Mouse (Mus musculus): ENCODE measurements around the gene Snapc4. TPM values are rescaled to one million over a fixed set of nuclear protein-coding genes. Genes with fewer than 3 reads are reported as not detected.

Snapc4 gene
- total RNA-seq (2014; fragmentation: Nextera tagmentation) (64.6 and 87.4 TPM in 2 replicates), total RNA-seq (2017) (33.6 and 52.3 TPM in 2 replicates)

DNA sequence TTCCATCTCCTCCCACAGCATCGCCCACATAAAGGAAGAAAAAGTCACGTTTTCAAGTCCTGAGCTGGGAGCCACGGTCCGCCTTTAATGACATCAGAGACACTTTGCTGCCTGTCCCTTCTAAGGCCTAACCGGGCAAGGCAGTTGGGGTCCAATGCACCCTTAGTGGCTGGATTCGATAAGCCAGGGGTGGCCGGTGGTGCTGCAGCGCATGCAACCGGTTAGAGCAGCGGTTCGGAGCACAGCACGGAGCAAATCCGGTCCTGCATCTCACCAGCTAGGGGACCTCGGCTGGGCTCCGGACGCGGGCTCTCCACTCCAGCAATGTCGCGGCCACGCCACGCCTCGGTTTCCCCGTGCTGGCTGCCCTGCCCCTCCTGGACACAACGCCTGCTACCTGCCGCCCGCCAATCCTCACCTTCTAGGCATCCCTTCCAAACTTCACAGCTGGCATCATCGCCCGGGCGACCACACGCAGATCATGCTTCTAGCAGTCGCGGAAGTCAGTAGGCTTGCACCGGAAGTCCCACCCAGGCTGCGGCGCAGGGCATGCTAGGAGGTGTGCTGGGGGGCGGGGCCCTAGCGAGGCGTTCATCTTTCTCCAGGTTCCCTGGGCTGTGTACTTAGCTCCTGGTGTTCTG, at the start of gene Snapc4:
Gene Snapc4 (minus strand): TSS at position 523 of the 641 bp plus-strand sequence.
- peak; percentile 95 for ATAC-seq (replicated peaks; ENCODE audit: low FRiP score, low TSS enrichment, poor library complexity, severe bottlenecking)

- no peak for ATAC-seq (replicated peaks; ENCODE audit: low FRiP score, low TSS enrichment, poor library complexity, severe bottlenecking)
These were observed 49.4 kb upstream of the Snapc4 start for GRCm38 (mm10) chr2:26429851-26430250.

- ATAC-seq (replicated peaks; ENCODE audit: low FRiP score, low TSS enrichment, poor library complexity, severe bottlenecking): no peak
These were observed 44.1 kb upstream of the Snapc4 start for GRCm38 (mm10) chr2:26424541-26424940.

DNA sequence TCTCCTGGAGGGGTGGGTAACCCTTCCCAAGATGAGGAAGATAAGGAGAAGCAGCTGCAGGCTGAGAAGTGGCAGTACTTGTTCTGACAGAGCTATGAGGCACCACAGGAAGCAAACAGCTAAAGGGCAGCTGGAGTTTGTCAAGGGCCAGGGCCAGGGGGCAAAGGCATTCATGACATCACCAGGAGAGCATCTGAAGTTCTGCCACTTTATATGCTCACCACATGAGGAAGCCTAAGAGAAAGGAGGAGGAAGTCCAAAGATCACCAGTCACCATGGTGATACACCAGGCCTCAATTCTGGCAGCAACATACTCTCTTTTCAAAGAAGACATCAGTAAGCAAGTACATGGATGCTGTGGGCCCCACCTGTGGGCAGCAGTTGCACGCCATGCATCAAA, 42.6 kb upstream of the Snapc4 start:
- ATAC-seq (replicated peaks; ENCODE audit: low FRiP score, low TSS enrichment, poor library complexity, severe bottlenecking): no peak

DNA sequence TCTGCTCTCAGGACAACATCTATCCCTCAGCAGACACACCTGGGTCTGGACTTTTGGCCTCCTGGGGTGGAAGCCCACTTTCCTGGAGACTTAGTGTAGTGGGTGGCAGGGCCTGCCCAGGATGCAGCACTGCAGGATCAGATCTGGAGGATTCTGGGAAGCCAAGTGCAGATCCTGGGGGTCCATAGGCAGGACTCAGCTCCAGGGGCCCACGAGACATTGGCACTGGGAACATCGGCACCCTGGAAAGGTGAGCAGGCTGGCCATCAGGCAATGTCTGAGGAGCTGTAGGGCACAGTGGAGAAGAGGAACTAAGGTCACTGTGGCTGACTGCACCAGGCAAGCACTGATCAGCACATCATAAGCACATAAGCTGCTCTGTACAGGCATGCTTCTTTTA, 41.5 kb upstream of the Snapc4 start:
- no peak for ATAC-seq (replicated peaks; ENCODE audit: low FRiP score, low TSS enrichment, poor library complexity, severe bottlenecking)

- no peak for ATAC-seq (replicated peaks; ENCODE audit: low FRiP score, low TSS enrichment, poor library complexity, severe bottlenecking)
These were observed 37.7 kb upstream of the Snapc4 start for GRCm38 (mm10) chr2:26418120-26418519.

- no peak for ATAC-seq (replicated peaks; ENCODE audit: low FRiP score, low TSS enrichment, poor library complexity, severe bottlenecking)
These were observed 36.6 kb upstream of the Snapc4 start for GRCm38 (mm10) chr2:26417066-26417465.

DNA sequence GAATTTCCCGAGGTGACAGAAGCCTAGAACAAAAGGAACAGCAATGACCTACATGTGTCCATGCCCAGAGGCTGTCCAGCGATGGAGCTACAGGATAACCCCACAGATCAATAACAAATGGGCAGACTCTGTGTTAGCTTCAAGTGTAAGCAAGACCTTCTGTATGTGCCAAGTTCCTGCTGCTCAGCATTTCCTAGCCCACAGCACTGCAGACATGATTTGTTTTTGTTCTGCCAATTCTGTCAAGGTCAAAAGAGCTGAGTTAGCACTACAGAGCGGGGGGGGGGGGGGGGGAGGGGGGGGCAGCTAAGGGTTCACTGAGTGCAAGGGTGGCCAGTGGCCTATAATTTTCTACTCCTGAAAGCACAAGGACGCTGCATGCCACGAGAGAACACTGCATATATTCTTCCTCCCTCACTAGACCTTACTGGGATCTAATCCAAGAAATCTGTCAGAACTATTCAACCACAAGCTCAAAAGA, 30.5 kb upstream of the Snapc4 start:
- no peak for ATAC-seq (replicated peaks; ENCODE audit: low FRiP score, low TSS enrichment, poor library complexity, severe bottlenecking)

- no peak for ATAC-seq (replicated peaks; ENCODE audit: low FRiP score, low TSS enrichment, poor library complexity, severe bottlenecking)
These were observed 29.6 kb upstream of the Snapc4 start for GRCm38 (mm10) chr2:26410091-26410490.

DNA sequence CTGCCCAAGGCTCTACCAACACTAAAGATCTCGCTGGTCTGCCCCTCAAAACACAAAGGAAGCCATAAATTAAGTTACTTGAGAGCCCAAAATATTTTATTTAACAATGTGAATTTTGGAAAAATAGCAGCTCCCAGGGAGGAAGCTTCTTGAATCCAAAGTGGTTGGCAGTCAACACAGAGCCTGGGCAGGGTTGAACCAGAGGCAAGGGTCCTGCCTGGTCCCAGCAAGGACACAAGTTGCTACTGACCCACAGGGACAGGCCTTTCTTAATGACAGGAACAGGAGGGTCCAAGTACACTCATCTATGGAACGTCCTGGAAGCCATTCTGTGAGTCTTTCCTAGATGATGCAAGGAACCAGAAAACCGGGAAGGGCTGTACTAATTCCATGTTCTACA, 28.9 kb upstream of the Snapc4 start:
- no peak for ATAC-seq (replicated peaks; ENCODE audit: low FRiP score, low TSS enrichment, poor library complexity, severe bottlenecking)

GRCm38 (mm10) chr2:26408515-26409356, 28.3 kb upstream of the Snapc4 start, which contains the start of gene Inpp5e:
TSS of gene Inpp5e (minus strand) at chr2:26409203.
- ATAC-seq (replicated peaks; ENCODE audit: low FRiP score, low TSS enrichment, poor library complexity, severe bottlenecking): peak; percentile 90

- ATAC-seq (replicated peaks; ENCODE audit: low FRiP score, low TSS enrichment, poor library complexity, severe bottlenecking): no peak
These were observed 22.9 kb upstream of the Snapc4 start for GRCm38 (mm10) chr2:26403306-26403705.

DNA sequence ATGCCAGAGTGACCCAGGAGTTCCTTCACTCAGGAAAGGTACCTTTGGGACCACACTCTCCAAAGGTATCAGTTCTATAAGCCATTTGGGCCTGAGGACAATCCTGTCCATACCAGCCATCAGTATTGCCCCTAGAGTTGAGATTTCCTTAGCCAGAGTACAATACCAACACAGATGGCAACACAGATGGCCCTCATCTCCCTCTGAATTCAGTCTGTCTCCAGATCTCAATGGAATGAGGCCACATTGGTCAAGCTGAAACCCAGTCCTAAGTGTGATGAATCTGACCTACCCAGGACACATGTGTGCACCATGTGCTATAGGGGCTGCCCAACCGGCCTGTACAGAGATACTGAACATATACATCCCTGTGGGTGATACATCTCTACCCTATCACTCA, 21.8 kb upstream of the Snapc4 start:
- no peak for ATAC-seq (replicated peaks; ENCODE audit: low FRiP score, low TSS enrichment, poor library complexity, severe bottlenecking)

DNA sequence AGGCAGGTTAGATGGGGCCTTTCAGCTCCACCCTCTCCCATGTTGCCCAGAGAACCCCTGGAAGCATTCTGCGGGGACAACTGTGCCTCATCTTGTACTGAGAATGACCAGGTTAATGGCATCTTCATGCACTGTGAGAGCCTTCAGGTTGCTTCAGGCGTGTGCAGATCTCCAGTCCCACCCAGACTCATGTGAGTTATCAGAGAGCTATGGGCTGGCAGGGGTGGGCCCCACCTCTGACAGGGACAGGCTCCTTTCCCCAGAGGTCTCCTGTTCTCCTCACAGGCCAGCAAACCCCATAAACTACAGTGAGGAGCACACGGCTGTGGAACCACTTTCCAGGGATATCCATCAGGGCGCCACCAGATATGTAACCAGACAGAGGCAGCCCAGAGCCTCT, 20.6 kb upstream of the Snapc4 start:
- ATAC-seq (replicated peaks; ENCODE audit: low FRiP score, low TSS enrichment, poor library complexity, severe bottlenecking): no peak

DNA sequence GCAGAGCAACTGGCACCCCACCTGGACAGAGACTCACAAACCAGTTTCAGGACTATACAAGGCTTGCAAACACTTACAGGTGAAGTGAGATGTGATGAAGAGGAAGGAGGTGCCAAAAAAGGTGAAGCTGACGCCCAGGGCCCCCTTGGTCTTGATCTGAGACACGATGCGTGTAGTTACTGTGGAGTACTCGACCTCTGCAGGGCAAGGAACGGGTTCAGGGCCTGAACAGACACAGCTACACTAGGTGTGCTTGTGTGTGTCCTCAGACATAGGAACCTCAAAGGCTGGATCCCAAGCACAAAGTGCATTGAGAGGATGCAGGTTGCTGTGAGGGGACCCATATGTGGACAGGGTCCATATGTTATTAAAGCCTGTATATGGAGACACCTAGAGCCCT, 19.8 kb upstream of the Snapc4 start:
- no peak for ATAC-seq (replicated peaks; ENCODE audit: low FRiP score, low TSS enrichment, poor library complexity, severe bottlenecking)

- no peak for ATAC-seq (replicated peaks; ENCODE audit: low FRiP score, low TSS enrichment, poor library complexity, severe bottlenecking)
These were observed 19.2 kb upstream of the Snapc4 start for GRCm38 (mm10) chr2:26399647-26400046.

DNA sequence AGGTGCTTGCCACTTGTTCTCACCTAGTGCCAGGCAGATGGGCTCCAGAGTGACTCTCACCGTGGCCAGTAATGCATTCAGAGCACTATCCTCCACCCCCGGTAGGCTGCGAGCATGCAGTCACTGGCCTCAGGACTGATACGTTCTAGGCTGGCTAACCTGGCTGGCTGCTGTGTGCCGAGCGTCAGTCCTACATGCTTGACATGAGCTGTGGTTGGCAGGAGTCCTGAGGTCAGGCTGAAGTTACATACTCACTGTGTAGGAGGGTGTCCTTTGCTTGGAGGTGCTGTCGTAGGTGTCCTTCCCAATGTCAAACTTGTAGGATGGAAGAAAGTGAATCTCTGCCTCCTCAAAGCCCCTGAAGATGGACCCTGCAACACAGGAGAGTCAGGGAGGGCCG, 18.5 kb upstream of the Snapc4 start:
- no peak for ATAC-seq (replicated peaks; ENCODE audit: low FRiP score, low TSS enrichment, poor library complexity, severe bottlenecking)

DNA sequence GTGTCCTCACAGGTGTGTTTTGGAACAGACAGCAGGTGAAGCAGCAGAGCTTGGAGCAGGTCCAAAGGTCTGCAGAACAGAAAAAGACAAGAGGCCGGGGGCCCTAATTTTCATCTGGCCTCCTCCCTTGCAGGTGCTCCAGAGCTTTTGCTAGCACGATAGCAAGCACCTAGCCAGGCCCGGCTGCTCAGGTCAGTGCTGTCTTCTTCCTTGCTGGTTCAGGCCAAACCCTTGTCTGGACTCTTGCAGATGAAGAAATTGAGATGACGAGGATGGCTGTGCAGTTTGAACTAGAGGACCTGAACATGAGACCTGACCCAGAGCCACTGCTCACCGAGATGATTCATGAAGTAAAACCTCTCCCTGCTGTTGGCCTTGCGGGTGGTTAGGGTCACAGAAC, 11.2 kb upstream of the Snapc4 start:
- ATAC-seq (replicated peaks; ENCODE audit: low FRiP score, low TSS enrichment, poor library complexity, severe bottlenecking): no peak

DNA sequence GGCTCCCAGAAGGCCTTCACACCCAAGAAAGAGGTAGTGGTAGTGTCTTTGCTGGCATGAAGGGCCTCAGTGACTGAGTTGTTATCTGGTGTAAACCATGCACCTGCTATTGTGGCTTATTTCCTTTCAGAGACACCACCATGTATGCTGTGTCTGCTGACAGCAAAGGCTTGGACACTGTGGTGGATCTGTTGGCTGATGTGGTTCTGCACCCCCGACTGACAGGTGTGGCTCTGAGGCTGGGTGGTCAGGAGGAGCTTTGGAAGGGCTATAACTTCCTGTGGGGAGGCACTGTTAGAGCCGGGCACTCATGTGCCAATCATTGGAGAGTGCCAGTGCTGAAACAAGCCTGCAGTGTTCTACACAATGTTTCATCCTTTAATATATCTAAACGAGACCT, 10.5 kb upstream of the Snapc4 start:
- ATAC-seq (replicated peaks; ENCODE audit: low FRiP score, low TSS enrichment, poor library complexity, severe bottlenecking): no peak

GRCm38 (mm10) chr2:26389154-26389690, 8.8 kb upstream of the Snapc4 start, which contains the start of the genes Entr1 and Pmpca:
TSS of gene Entr1 (minus strand) at chr2:26389316.
TSS of gene Pmpca (plus strand) at chr2:26389339.
- peak; percentile 76 for ATAC-seq (replicated peaks; ENCODE audit: low FRiP score, low TSS enrichment, poor library complexity, severe bottlenecking)
